Mouse (Mus musculus): ENCODE measurements around the gene Slc25a21. TPM values are rescaled to one million over a fixed set of nuclear protein-coding genes. Genes with fewer than 3 reads are reported as not detected.

The Slc25a21 gene
- polyA plus RNA-seq, 1 experiment from 2014 or later: 2.3 TPM

DNA sequence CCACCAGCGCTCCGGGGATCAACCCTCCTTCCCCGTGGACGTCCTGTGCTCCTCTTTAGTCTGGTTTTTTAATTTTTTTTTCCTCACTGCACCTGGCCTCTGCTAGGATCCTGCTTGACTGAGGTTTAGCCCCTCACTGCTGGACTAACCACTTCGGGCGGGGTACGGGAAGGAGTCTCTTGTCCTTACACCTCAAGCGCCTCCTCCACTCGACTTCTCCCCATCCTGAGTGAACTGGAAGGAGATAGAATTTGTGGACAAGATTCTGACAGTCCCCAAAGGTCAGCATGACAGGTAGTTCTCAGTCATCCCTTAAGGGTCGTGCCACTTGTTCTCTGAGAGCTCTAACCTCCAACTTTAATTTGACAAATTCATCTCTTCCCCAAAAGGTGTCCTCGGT lies 502.3 kb downstream of the Slc25a21 start:
- H3K4me3 ChIP-seq (ENCODE audit: low read depth, low read length): peak overlapping the region; percentile 19; the same call in 1 of the 2 replicates
- H3K36me3 ChIP-seq (ENCODE audit: control insufficient read depth, insufficient read depth, low read length): no peaks in the 10 kb centered on the region
- no peak overlapping the region for H3K27ac ChIP-seq (ENCODE audit: low read depth, low read length)
- no peaks in the 10 kb centered on the region for H3K9me3 ChIP-seq (ENCODE audit: control insufficient read depth, low read length)
- 2% methylated on average over 11 of the region's 11 CpGs for WGBS
- ATAC-seq (replicated peaks; ENCODE audit: low FRiP score) (no peak), DNase-seq (ENCODE audit: low spot score) (no peak)
- peaks cover 95% of the 10 kb centered on the region for H3K27me3 ChIP-seq (ENCODE audit: control insufficient read depth, insufficient read depth, low read length)
- H3K9ac ChIP-seq (ENCODE audit: low read length): no peak overlapping the region
- peaks cover 7% of the 10 kb centered on the region for H3K4me1 ChIP-seq (replicated peaks; ENCODE audit: control insufficient read depth, insufficient read depth, low read length)
- H3K4me2 ChIP-seq (ENCODE audit: low read depth, low read length, severe bottlenecking): peak overlapping the region; percentile 44; the same call in 1 of the 2 replicates

DNA sequence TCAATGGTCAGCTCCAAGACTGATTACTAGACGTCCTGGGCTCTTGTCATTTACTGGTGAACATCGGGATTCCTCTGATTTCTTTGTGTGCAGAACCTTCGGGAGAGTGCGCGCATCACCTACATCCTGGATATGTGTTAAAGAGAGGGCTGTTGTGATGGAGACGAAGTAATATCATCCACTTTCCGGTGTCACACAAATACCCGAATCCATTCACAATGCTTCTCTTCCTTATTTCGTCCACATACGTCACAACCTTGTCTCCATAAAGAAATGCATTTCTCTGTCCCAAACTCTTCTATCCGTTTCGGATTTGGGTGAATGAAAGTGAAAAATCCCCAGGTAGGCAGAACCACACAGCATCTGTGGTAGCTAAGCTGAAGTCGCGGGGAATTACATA lies 502.9 kb downstream of the Slc25a21 start:
- no peak for ATAC-seq (replicated peaks; ENCODE audit: low FRiP score)
- peaks cover 95% of the 10 kb centered on the region for H3K27me3 ChIP-seq (ENCODE audit: control insufficient read depth, insufficient read depth, low read length)
- H3K27ac ChIP-seq (ENCODE audit: low read depth, low read length): no peak overlapping the region
- H3K4me2 ChIP-seq (ENCODE audit: low read depth, low read length, severe bottlenecking): no peak overlapping the region
- DNase-seq (ENCODE audit: low spot score): no peak
- H3K4me1 ChIP-seq (replicated peaks; ENCODE audit: control insufficient read depth, insufficient read depth, low read length): peaks cover 7% of the 10 kb centered on the region
- no peak overlapping the region for H3K4me3 ChIP-seq (ENCODE audit: low read depth, low read length)
- no peaks in the 10 kb centered on the region for H3K9me3 ChIP-seq (ENCODE audit: control insufficient read depth, low read length)
- H3K9ac ChIP-seq (ENCODE audit: low read length): no peak overlapping the region
- WGBS: under 1% methylated on average over 14 of the region's 14 CpGs
- no peaks in the 10 kb centered on the region for H3K36me3 ChIP-seq (ENCODE audit: control insufficient read depth, insufficient read depth, low read length)

DNA sequence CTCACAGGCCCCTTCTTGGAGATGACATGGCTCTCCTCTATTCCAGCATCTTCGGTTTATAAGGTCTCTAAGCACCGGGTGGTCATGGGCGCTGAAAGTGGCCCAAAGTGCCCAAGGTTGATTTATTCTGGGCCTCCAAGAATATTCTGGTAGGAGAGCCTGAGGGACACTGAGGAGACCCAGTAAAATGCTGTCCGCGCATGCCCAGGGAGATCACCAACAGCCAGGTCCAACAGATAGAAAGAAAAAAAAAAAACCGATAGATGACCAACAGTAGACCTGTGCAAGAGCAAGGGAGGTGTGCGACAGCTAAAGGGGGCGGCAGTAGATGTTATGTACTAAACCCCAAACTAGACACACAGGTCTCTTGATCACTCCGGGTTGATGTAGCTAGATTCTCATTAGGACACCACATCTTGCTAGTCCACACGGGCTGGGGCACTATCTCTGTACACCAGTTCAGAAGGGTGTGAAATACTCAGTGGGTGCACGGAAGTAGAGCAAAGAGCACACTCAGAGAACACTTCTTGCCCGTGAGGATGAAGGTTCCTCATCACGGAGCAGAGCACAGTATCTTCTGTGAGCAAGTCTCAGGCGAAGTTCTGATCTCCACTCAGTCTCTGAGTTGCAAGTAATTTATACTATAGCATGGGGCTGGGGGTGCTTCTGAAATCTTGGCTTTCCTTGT lies 503.7 kb downstream of the Slc25a21 start:
- H3K27ac ChIP-seq (ENCODE audit: low read depth, low read length): no peak overlapping the region
- DNase-seq (ENCODE audit: low spot score) (no peak), ATAC-seq (replicated peaks; ENCODE audit: low FRiP score) (no peak)
- peaks cover 97% of the 10 kb centered on the region for H3K27me3 ChIP-seq (ENCODE audit: control insufficient read depth, insufficient read depth, low read length)
- H3K9me3 ChIP-seq (ENCODE audit: control insufficient read depth, low read length): no peaks in the 10 kb centered on the region
- no peak overlapping the region for H3K4me3 ChIP-seq (ENCODE audit: low read depth, low read length)
- H3K9ac ChIP-seq (ENCODE audit: low read length): no peak overlapping the region
- no peak overlapping the region for H3K4me2 ChIP-seq (ENCODE audit: low read depth, low read length, severe bottlenecking)
- H3K4me1 ChIP-seq (replicated peaks; ENCODE audit: control insufficient read depth, insufficient read depth, low read length): peaks cover 7% of the 10 kb centered on the region
- H3K36me3 ChIP-seq (ENCODE audit: control insufficient read depth, insufficient read depth, low read length): no peaks in the 10 kb centered on the region
- WGBS: 4% methylated on average over 14 of the region's 14 CpGs

DNA sequence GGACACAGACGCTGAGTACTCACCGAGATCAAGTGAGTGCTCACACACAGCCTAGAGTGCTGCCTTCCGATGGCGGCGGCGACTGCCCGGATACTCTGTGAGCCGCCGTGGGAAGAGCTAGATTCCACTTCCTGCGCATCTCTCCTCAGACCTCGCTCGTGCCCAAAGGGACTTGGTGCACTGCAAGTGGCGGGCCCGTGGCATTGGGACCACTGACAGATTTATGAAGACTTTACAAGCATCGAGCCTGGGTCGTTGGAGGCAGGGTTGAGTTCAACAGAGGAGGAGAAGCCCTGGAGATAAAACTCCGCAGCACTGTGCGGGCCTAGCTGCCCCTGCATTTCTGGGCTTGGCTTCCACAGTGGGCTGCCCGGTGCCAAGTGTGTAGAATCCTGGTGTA lies 504.7 kb downstream of the Slc25a21 start:
- Histone ChIP-seq H3K4me2 (ENCODE audit: low read depth, low read length, severe bottlenecking) (no peak overlapping the region), H3K36me3 (ENCODE audit: control insufficient read depth, insufficient read depth, low read length) (no peaks in the 10 kb centered on the region), H3K4me1 (replicated peaks; ENCODE audit: control insufficient read depth, insufficient read depth, low read length) (peaks cover 4% of the 10 kb centered on the region), H3K4me3 (ENCODE audit: low read depth, low read length) (no peak overlapping the region), H3K27ac (ENCODE audit: low read depth, low read length) (no peak overlapping the region), H3K27me3 (ENCODE audit: control insufficient read depth, insufficient read depth, low read length) (peaks cover 98% of the 10 kb centered on the region), H3K9ac (ENCODE audit: low read length) (no peak overlapping the region), H3K9me3 (ENCODE audit: control insufficient read depth, low read length) (no peaks in the 10 kb centered on the region)
- no peak for ATAC-seq (replicated peaks; ENCODE audit: low FRiP score)
- DNase-seq (ENCODE audit: low spot score): no peak
- WGBS: under 1% methylated on average over 19 of the region's 19 CpGs

- no peak within 1 kb of the TSS for H3K27ac ChIP-seq (ENCODE audit: low read depth, low read length)
- ATAC-seq (replicated peaks; ENCODE audit: low FRiP score): no peak
- 0 out of 2 replicates have a peak within 1 kb of the TSS, but pooled peaks have one; percentile 7 for H3K4me3 ChIP-seq (ENCODE audit: low read depth, low read length)
- DNase-seq (ENCODE audit: low spot score): peak; percentile 70
- H3K4me2 ChIP-seq (ENCODE audit: low read depth, low read length, severe bottlenecking): peak within 1 kb of the TSS; percentile 21; the same call in 1 of the 2 replicates
- H3K36me3 ChIP-seq (ENCODE audit: control insufficient read depth, insufficient read depth, low read length): no peaks in the 10 kb centered on the region
- H3K4me1 ChIP-seq (replicated peaks; ENCODE audit: control insufficient read depth, insufficient read depth, low read length): peaks cover 4% of the 10 kb centered on the region
- H3K9ac ChIP-seq (ENCODE audit: low read length): no peak within 1 kb of the TSS
- no peaks in the 10 kb centered on the region for H3K9me3 ChIP-seq (ENCODE audit: control insufficient read depth, low read length)
- under 1% methylated on average over 40 of the region's 40 CpGs for WGBS
- peaks cover 95% of the 10 kb centered on the region for H3K27me3 ChIP-seq (ENCODE audit: control insufficient read depth, insufficient read depth, low read length)
These were observed 505.7 kb downstream of the Slc25a21 start, which contains the start of gene Pax9 for GRCm38 (mm10) chr12:56691427-56692079. TSS of gene Pax9 (plus strand) at chr12:56691767.

GRCm38 (mm10) chr12:56691001-56691400 lies 506.3 kb downstream of the Slc25a21 start:
- no peaks in the 10 kb centered on the region; the same call in none of the 2 replicates for H3K4me1 ChIP-seq (replicated peaks; ENCODE audit: control insufficient read depth, insufficient read depth, low read length)
- no peak for ATAC-seq (replicated peaks; ENCODE audit: low FRiP score)
- H3K27ac ChIP-seq (ENCODE audit: low read depth, low read length): no peak overlapping the region
- H3K9ac ChIP-seq (ENCODE audit: low read length): no peak overlapping the region
- under 1% methylated on average over 12 of the region's 12 CpGs for WGBS
- no peak for DNase-seq (ENCODE audit: low spot score)
- H3K4me3 ChIP-seq (ENCODE audit: low read depth, low read length): no peak overlapping the region
- no peaks in the 10 kb centered on the region for H3K36me3 ChIP-seq (ENCODE audit: control insufficient read depth, insufficient read depth, low read length)
- no peak overlapping the region for H3K4me2 ChIP-seq (ENCODE audit: low read depth, low read length, severe bottlenecking)
- peaks cover 95% of the 10 kb centered on the region for H3K27me3 ChIP-seq (ENCODE audit: control insufficient read depth, insufficient read depth, low read length)
- H3K9me3 ChIP-seq (ENCODE audit: control insufficient read depth, low read length): no peaks in the 10 kb centered on the region

GRCm38 (mm10) chr12:56690366-56690765 lies 506.9 kb downstream of the Slc25a21 start:
- ATAC-seq (replicated peaks; ENCODE audit: low FRiP score): no peak
- Histone ChIP-seq H3K36me3 (ENCODE audit: control insufficient read depth, insufficient read depth, low read length) (no peaks in the 10 kb centered on the region), H3K27ac (ENCODE audit: low read depth, low read length) (no peak overlapping the region), H3K27me3 (ENCODE audit: control insufficient read depth, insufficient read depth, low read length) (peaks cover 94% of the 10 kb centered on the region), H3K4me3 (ENCODE audit: low read depth, low read length) (no peak overlapping the region), H3K4me2 (ENCODE audit: low read depth, low read length, severe bottlenecking) (no peak overlapping the region), H3K9ac (ENCODE audit: low read length) (no peak overlapping the region), H3K4me1 (replicated peaks; ENCODE audit: control insufficient read depth, insufficient read depth, low read length) (no peaks in the 10 kb centered on the region; the same call in 1 of the 2 replicates), H3K9me3 (ENCODE audit: control insufficient read depth, low read length) (no peaks in the 10 kb centered on the region)
- 1% methylated on average over 16 of the region's 16 CpGs for WGBS
- DNase-seq (ENCODE audit: low spot score): no peak

- WGBS: under 1% methylated on average over 25 of the region's 25 CpGs
- DNase-seq (ENCODE audit: low spot score) (peak; percentile 86), ATAC-seq (replicated peaks; ENCODE audit: low FRiP score) (0 out of 2 replicates have a peak, but pooled peaks have one; percentile 39)
- Histone ChIP-seq H3K9me3 (ENCODE audit: control insufficient read depth, low read length) (no peaks in the 10 kb centered on the region), H3K4me1 (replicated peaks; ENCODE audit: control insufficient read depth, insufficient read depth, low read length) (no peaks in the 10 kb centered on the region), H3K27ac (ENCODE audit: low read depth, low read length) (no peak overlapping the region), H3K36me3 (ENCODE audit: control insufficient read depth, insufficient read depth, low read length) (no peaks in the 10 kb centered on the region), H3K9ac (ENCODE audit: low read length) (no peak overlapping the region), H3K4me2 (ENCODE audit: low read depth, low read length, severe bottlenecking) (no peak overlapping the region), H3K27me3 (ENCODE audit: control insufficient read depth, insufficient read depth, low read length) (peaks cover 93% of the 10 kb centered on the region), H3K4me3 (ENCODE audit: low read depth, low read length) (no peak overlapping the region)
These were observed 507.5 kb downstream of the Slc25a21 start for GRCm38 (mm10) chr12:56689736-56690135.
